Mouse (Mus musculus): Measurements from ENCODE around the gene Chst13.

GRCm38 (mm10) chr6:90369725-90370553 lies 45.0 kb upstream of the Chst13 start:
- TF ChIP-seq CTCF (conservative IDR thresholded peaks at IDR 0.05; ENCODE audit: insufficient read depth, insufficient read length, low read depth, low read length), result no peak
- no peak for TF ChIP-seq POLR2A (IDR thresholded peaks at IDR 0.05; ENCODE audit: low read depth, low read length)

Measured in kidney, adult 2 months (tissue).